Mouse (Mus musculus) large intestine, adult 2 months (tissue): Measurements from ENCODE around the gene Arhgap24. TPM values are rescaled to one million over a fixed set of nuclear protein-coding genes. Genes with fewer than 3 reads are reported as not detected.
"Not testable (repeated sequence)": the region's sequence is repeated elsewhere in the genome, so short reads cannot be mapped to it uniquely, and the experiment has no call there.

Source experiments
- DNase-seq: peaks from one replicate; pipeline ENCODE4 v3.0.0-alpha.2; 2012; ENCODE audit warnings: low read depth, low spot score
- WGBS: fragments of 180-500 bp; shearing (Covaris S2); methylation state at CpG from one replicate; pipeline ENCODE4 v1.1.7; 2018; 5-methylcytosine and 5-hydroxymethylcytosine counted together
- polyA plus RNA-seq: library from polyadenylated mRNA; depleted of rRNA; stranded (reverse); fragments of >200 nt; gene quantifications from 2 replicates; pipeline ENCODE4 v1.2.3, GENCODE M21; 2012

Gene Arhgap24
- polyA plus RNA-seq, 1 experiment = 3.4 TPM

GRCm38 (mm10) chr5:102903487-102903886 lies 422.3 kb downstream of the Arhgap24 start:
- 86% methylated on average over 9 of the region's 9 CpGs for WGBS
- DNase-seq = no peak

GRCm38 (mm10) chr5:102904066-102904465 lies 422.9 kb downstream of the Arhgap24 start:
- no peak for DNase-seq
- WGBS = 82% methylated on average over 12 of the region's 12 CpGs

GRCm38 (mm10) chr5:102905441-102906211 lies 424.4 kb downstream of the Arhgap24 start:
- no peak for DNase-seq
- WGBS = 64% methylated on average over 13 of the region's 13 CpGs

GRCm38 (mm10) chr5:102920199-102920598 lies 439.0 kb downstream of the Arhgap24 start:
- 75% methylated on average over 2 of the region's 2 CpGs for WGBS
- no peak for DNase-seq

- 80% methylated on average over 5 of the region's 5 CpGs for WGBS
- DNase-seq = no peak
Measured at GRCm38 (mm10) chr5:102926786-102927185, 445.6 kb downstream of the Arhgap24 start.

GRCm38 (mm10) chr5:102930161-102930560 lies 449.0 kb downstream of the Arhgap24 start:
- WGBS = 63% methylated on average over 6 of the region's 6 CpGs
- DNase-seq = no peak

GRCm38 (mm10) chr5:102943864-102944630 lies 462.9 kb downstream of the Arhgap24 start:
- WGBS = 71% methylated on average over 17 of the region's 17 CpGs
- not testable (repeated sequence) for DNase-seq

GRCm38 (mm10) chr5:102946625-102947024 lies 465.4 kb downstream of the Arhgap24 start:
- DNase-seq = no peak
- 78% methylated on average over 8 of the region's 8 CpGs for WGBS

- 77% methylated on average over 8 of the region's 8 CpGs for WGBS
- DNase-seq = no peak
Measured at GRCm38 (mm10) chr5:102947061-102947711, 466.0 kb downstream of the Arhgap24 start.
